In the genomic region with DNA sequence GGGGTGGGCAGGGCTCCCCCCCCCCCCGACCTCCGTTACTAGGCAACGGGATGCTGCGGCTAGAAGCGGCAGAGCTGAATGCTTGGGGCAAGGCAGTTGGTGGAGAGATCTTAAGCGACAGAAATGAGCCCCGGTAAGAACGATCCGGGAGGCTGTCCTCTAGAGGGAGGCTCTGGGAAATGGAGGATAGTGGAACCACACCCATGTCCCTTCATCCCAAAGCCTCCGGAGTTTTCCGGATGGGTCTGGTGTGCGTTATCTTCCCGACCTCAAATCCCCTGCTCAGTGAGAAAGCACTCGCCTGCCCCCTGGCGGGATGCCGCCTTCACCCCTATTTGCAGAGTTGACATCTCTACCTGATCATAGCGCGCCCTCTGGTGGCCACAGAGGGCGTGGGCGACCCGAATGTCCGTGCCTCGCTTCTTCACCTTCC, we compare ENCODE assay signal across 8 mouse cellular contexts. TPM values are rescaled to one million over a fixed set of nuclear protein-coding genes. Genes with fewer than 3 reads are reported as not detected.
DNase-seq lines count a peak whose midpoint lies in the region; ATAC-seq and TF ChIP-seq lines count a peak whose summit lies in the region.

A gene (plus strand): TSS at position 38 of the 433 bp plus-strand sequence.

- TF ChIP-seq CTCF in layer of hippocampus, adult 2 months (conservative IDR thresholded peaks at IDR 0.05), result peak; percentile 100; the same call in 1 of the 2 replicates
- peak; percentile 98 for TF ChIP-seq CTCF in lung, adult 2 months (IDR thresholded peaks at IDR 0.05; ENCODE audit: insufficient read depth, low read length)

- H3K27ac ChIP-seq in layer of hippocampus, adult 2 months, result peak within 1 kb of the TSS; percentile 32; the same call in 1 of the 2 replicates

- DNase-seq in MEL-GATA-1-ER (ENCODE audit: extremely low read depth, low read depth), result peak; percentile 22
- peak; percentile 81 for DNase-seq in cerebellum, adult 8-10 months
- DNase-seq in forelimb bud, embryonic 11.5 days (ENCODE audit: low read depth, low spot score), result peak; percentile 95
- DNase-seq in heart, postnatal 4 days, result peak; percentile 99
- DNase-seq in layer of hippocampus, adult 2 months (ENCODE audit: low spot score in 2 of 2), result peak; percentile 94 to 99
- DNase-seq in lung, adult 2 months, result peak; percentile 94
- DNase-seq in testis, postnatal 14 days (ENCODE audit: low spot score), result peak; percentile 91

- 2% methylated on average over 23 of the region's 23 CpGs for WGBS in lung, adult 2 months

- peak; percentile 95 for ATAC-seq in neutrophil, adult 5-6 weeks (ENCODE audit: extremely low read depth, insufficient number of reproducible peaks, low FRiP score, poor library complexity, severe bottlenecking)

- peak within 1 kb of the TSS; percentile 61 for H3K4me3 ChIP-seq in layer of hippocampus, adult 2 months
- no peak within 1 kb of the TSS for H3K4me3 ChIP-seq in lung, adult 2 months (replicated peaks; ENCODE audit: extremely low read depth, low read depth, low read length)

- H3K4me1 ChIP-seq in lung, adult 2 months (ENCODE audit: control insufficient read depth, insufficient read depth, low read length), result no peaks in the 10 kb centered on the region

- no peak for TF ChIP-seq POLR2A in lung, adult 2 months (IDR thresholded peaks at IDR 0.05; ENCODE audit: borderline replicate concordance, extremely low read depth, low read depth, low read length)

RNA-seq across cellular contexts. Expression of the gene that starts here (rescaled TPM):
- not detected for total RNA-seq in heart, postnatal 4 days (2021)
- total RNA-seq in layer of hippocampus, adult 2 months (2021), result under 1 TPM; 0.61 to 0.69 TPM
- polyA plus RNA-seq in lung, adult 2 months (2012; rRNA removed), result 0.14 TPM in 1 of 2 replicates, not detected in the other
- total RNA-seq in neutrophil, adult 5-6 weeks (2017), result not detected in 2 replicates

Comparison
In these comparisons a context has a peak if more than half of its experiments do, and no peak if none do; other contexts are left out.
1. Peak in DNase-seq in heart, postnatal 4 days; RNA of the gene not detected or under 1 TPM.
2. Peak in DNase-seq, H3K4me3 ChIP-seq and H3K27ac ChIP-seq in layer of hippocampus, adult 2 months; RNA of the gene not detected or under 1 TPM.
3. Peak in DNase-seq in lung, adult 2 months; RNA of the gene not detected or under 1 TPM.
4. Peak in ATAC-seq in neutrophil, adult 5-6 weeks; RNA of the gene not detected or under 1 TPM.
5. DNase-seq: peak in every context shown above with its lines; median percentile 99 in heart, postnatal 4 days; 96 in layer of hippocampus, adult 2 months; 95 in forelimb bud, embryonic 11.5 days; 94 in lung, adult 2 months; 91 in testis, postnatal 14 days; 81 in cerebellum, adult 8-10 months; 22 in MEL-GATA-1-ER.